Mouse (Mus musculus) left cerebral cortex, adult 8-10 months (tissue): ENCODE results near the gene Gucy2c. TPM values are rescaled to one million over a fixed set of nuclear protein-coding genes. Genes with fewer than 3 reads are reported as not detected.

Experiments
- DNase-seq, 2 experiments: peaks; one replicate each; pipeline ENCODE4 v3.0.0; 2022; ENCODE audit warnings: low spot score in 2 of 2
- total RNA-seq, 4 experiments: library from RNA; stranded (reverse); gene quantifications; 2 replicates each; pipeline ENCODE4 v1.2.4; 2022

Gene Gucy2c
- under 1 TPM; 0.21 to 0.52 (median 0.37) TPM for total RNA-seq

DNA sequence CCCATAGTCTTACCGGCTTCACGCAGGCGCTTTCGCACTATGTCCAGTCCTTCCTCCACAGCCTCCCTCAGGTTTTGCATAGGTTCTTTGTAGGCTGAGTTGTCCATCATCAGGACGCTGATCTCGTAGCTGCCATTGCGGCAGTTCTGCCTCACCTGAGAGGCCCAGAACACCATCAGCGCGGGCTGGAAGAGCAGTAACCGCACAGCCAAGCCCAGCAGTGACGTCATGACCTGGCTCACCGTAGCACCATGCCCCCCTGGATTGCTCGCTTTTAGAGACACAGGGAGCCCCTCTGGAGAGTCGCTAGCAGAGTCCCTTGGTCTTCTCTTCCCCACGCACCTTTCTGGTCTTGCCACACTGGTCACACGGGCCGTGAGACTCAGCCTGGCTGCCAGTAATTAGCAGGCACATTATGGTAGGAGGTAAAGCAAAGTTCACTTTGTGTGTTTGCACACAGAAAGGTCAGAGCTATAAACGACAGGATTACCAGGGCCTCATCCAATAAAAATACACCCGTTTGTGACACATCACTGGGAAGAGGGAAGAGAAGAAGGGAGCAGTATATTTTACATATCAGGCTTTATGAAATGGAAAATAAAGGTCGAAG is at the start of gene Gucy2c:
Gucy2c (minus strand) TSS at position 389 of the 610 bp plus-strand sequence.
- DNase-seq, result no peak

DNA sequence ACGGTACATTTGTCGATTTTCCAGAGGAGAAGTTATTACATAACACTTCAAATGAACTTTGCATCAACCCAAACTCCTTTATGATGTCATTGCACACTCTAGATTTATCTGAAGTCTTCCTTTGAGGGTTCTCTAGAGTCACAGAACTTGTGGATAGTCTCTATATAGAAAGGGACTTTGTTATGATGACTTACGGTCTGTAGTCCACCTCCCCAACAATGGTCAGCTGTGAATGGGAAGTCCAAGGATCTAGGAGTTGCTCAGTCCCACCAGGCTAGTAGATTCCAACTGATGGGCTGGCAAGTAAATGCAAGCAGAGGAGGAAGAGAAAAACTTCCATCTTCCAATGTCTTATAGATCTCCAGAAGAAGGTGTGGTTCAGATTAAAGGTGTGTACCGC is 47.1 kb upstream of the Gucy2c start:
- DNase-seq, result no peak

DNA sequence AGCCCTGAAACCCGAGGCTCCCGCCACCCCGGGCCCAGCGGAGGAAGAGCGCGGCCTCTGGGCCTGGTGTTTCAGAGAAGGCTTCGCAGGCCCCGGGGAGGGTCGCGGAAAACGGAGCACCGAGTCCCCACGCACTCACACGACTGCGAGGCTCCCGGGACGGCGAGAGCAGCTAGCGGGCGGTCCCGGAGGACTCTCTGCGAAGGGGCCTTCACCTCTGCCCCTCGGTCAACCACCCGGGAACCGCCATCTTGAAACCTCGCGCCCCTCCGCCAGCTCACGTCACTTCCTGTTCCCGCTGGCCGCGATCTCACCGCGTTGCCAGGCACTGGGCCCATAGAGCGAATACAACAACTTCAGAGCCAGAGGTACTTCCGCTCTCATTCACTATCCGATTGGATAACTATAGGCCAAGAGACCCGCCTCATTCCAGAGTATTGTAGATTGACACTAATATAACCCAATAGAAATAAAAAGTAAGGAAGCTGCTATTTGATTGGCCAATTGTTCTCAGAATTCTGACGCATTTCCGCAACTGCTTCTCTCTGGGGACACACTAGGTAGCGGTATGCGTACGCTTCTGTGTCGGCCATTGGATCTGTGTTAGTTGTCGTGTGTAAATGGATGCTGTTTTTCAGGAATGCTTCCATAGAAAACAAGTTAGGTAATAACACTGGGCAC is 46.5 kb upstream of the Gucy2c start, which contains the start of gene Wbp11:
Wbp11 (minus strand) TSS at position 353 of the 681 bp plus-strand sequence.
- DNase-seq, result peak; percentile 87 to 97

DNA sequence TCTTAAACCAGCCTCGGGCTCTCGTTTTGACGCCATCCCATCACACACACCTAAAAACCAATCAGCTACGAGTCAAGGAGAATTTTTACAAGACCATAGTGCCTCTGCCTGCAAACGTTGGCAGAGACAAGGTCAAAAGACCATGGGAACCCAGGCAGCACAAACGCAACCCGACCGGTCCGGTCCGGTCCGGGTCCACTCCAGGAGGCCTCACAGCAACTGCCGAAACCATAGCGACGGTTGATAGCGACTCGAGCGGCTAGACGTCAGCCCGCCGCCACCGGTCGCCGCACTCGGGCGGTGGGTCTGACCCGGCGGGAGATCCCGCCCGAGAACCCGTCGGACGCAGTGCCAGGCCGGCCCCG is 45.9 kb upstream of the Gucy2c start, which contains the start of gene BC049715:
BC049715 (plus strand) TSS at position 111 of the 365 bp plus-strand sequence.
- no peak for DNase-seq

DNA sequence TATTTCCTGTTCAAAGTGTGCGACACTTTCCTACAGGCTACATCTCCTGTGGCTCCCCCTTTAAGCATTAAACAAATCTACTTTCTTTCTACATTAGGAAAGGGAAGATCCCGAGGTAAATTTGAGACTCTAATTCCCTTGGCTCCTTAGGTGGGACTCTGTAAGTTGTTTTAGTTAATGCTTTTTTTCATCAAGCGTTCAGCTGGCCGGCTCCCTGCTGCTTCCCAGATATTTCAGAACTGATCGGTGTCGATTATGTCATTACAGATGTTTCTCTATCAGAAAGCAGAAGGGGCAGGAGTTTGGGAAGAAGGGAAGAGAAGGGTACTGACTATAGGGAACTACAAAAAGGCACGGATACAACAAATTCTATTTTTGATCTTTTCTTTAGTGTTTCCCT is 45.6 kb upstream of the Gucy2c start:
- no peak for DNase-seq

DNA sequence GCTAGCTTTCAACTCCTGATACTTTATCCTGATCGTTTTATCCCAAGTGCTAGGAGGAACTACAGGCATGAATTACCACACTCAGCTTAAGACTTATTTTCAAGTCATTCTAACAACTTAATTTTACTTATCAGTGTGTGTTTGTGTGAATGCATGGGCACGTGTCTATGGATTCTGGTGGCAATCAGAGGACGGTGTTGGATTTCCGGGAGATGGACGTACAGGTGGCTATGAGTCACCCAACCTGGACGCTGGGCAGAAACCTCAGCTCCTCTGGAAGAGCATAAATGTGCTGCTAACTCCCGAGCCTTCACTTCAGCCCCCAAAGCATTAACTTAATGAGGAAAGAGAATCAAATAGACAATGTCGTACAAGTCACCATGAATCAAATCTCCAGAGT is 43.4 kb upstream of the Gucy2c start:
- no peak for DNase-seq

DNA sequence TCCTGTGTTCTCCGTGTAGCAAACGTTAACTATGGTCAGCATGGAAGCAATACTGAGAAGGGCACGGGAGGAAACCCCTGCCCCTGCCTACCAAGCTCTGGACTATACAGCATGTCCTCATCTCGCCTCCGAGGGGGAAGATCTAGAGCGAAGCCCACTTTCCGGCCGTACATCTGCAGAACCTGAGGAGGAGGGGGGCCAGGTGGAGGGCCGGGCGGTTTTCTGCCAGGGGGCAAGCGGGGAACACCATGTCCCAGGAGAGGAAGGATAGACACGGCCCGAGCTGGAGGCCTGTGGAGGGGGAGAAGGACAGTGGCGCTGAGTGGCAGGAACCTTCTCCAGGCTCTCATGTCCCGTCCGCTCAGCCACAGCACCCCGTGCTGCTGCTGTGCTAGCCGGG is 39.5 kb upstream of the Gucy2c start:
- no peak for DNase-seq

DNA sequence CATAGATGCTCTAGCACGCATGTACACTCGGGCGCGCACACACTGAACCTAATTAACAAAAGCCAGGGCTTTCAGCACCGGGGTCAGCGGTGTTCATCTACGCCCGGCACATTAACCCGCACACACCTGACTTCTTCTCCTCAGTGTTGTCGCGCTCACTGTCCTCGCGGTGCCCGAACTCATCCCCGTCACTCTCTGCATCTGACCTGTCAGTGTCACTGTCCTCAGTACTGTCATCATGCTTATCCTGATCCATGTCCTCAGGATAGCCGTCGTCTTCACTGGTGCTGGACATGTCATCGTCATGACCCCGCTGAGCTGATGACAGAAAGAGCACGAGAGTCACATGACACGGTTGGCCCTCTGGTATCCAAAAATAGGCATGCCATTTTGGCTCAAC is 38.8 kb upstream of the Gucy2c start:
- DNase-seq, result no peak

DNA sequence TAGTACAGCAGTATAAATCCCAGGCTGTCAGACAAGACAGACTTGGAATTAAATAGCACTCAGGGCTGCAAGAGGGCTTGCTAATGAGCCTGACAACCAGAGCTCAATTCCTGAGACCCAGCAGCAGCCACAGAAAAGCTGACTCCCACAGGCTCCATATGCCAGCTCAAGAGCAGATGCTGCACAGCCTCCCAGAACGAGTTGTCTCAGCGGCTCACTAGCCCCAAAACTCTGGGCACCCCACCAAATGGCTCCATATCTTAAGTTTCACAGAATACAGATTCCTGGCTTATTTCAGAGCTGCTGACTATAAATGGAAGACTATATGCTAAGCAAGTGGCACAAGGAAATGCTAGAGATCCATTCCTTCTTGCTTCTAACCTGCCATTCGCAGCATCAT is 36.0 kb upstream of the Gucy2c start:
- DNase-seq, result peak; percentile 41 to 92

DNA sequence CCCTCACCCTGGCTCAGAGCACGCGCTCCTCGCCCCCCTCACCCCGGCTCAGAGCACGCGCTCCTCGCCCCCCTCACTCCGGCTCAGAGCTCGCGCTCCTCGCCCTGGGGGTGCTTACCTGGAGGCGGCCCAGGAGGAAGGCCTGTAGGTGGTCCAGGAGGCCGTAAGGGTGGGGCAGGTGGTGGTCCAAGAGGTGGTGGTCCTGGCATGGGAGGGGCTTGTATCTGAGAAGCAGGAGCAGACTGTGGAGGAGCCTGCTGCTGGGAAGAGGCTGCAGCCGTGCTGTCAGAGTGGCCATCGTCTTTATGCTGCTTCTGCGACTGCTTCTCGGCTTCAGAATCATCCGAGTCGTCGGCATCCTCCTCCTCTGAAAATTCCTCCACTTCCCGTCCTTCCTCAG is 35.3 kb upstream of the Gucy2c start:
- no peak for DNase-seq

DNA sequence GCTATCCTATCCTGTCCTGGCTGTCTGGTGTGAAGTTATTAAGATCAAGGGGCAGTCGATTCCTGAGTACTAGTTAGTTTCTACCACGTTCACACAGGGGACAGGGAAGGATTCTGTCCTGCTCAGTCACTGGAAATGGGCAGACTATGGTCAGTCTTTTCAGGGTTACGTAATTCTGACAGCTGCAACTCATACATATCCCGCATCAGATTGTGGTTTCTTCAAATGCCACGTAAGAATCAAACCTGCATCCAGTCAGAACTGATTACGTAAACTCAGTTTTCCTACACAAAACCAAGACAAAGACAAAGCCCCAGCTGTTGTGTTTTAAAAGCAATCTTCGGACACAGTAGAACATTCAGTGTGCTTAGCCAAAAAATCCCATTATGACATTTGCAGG is 33.8 kb upstream of the Gucy2c start:
- DNase-seq, result peak in 1 of 2 experiments; percentile 3

DNA sequence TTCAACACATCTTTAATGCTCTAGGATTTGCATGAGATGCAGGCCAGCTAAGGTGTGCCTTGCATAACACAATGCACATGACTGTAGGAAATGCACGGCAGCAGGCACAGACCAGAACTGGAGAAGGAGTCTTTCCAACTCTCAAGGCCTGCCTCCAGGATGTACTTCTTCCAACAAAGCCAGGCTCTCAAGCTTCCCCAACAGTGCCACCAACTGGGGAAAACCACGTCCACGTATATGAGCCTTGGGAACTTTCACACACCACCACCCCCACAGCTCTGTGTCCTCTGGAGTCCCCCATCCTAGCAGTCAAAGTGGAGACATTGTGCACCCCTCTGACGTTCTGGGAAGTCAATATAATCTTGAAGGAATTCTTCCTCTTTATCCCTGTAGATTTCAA is 31.6 kb upstream of the Gucy2c start:
- no peak for DNase-seq

DNA sequence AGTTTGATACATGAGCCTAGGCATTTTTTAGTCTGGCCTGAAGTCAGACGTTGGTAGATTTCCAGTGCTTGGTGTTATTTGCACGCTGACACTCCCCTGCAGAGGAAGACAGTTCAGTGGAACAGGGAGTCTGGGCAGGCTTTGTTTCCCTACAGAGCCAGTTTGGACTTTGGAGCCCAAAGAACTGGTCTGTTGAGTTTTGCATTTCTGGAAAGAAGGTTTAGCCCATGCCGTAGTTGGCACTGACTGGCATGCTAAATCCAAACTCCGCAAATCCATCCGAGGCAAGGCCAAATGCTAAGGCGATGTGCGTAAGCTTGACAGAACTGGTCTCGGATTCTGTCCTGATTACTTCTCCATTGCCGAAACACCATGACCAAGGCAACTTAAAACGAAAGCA is 29.6 kb upstream of the Gucy2c start:
- no peak for DNase-seq

DNA sequence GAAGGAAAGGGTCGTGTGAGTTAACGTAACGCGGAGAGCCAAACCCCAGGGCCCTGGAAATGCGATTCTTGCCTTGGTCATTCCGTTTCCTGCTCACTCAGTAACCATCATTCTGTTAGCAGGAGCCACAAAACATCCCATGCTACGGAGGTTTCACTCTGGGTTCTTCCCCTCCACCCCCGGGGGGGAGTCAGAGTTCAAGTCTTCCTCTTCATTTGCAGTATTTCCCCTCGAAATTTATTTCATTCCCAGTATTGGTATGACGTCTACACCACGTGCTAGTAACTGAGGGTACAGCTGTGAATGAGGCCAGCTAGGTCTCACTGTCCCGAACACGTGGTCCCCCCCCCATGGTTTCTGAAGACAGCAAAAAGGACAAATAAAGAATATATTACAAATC is 28.1 kb upstream of the Gucy2c start:
- DNase-seq, result no peak

DNA sequence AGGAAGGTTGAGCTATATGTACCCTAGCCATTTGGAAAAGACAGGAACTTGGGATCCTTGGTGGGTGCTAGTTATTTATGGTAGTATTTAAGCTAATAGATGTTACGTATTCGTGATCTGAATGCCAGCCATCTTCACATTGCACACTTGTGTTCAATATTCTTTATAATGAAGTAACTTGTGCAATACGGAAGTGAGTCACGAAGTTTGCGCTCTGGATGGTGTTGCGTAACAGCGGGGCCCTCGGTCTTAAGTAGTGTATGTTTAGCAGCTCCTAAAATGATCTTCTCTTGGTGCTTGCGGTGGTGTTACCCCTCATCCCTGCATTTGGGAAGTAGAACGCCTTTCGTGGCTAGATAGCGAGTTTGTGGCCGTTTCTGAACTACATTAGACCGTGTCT is 27.5 kb upstream of the Gucy2c start:
- DNase-seq, result no peak

DNA sequence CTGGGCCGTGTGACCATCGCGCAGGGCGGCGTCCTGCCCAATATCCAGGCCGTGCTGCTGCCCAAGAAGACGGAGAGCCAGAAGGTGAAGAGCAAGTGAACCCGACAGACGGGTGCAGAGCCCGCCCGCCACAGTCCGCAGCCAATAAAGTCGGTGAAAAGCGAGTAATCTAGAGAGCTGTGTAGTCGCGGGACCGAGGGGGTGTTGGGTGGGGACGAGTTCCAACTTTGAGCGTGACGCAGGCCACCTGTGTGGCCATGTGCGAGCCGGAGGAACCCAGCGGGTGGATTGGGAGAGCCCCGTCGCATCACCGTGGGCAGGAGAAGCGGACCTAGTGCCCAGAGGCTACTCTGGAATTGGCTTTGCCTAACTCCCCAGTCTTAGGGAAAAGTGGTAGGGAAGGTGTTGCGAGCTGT is 27.1 kb upstream of the Gucy2c start:
- DNase-seq, result no peak

DNA sequence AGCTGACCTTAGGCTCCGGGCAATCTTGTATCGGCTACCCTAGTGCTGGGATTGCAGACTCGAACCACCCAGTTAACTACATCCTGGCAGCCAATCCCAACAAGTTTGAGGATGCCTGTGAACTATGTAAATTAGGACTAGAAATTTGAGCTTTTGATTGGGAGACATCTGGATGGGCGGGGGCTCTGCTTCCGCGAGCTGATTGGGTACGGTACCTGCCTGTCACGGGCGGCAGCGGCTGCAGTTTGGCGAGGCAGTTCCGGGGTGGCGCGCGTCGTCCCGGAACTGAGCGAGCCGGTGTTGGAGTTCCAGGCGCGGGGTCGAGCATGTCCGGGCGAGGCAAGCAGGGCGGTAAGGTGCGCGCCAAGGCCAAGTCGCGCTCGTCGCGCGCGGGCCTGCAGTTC is 26.5 kb upstream of the Gucy2c start, which contains the start of gene H2afj:
H2afj (plus strand) TSS at position 231 of the 404 bp plus-strand sequence.
- DNase-seq, result peak; percentile 95 to 97

DNA sequence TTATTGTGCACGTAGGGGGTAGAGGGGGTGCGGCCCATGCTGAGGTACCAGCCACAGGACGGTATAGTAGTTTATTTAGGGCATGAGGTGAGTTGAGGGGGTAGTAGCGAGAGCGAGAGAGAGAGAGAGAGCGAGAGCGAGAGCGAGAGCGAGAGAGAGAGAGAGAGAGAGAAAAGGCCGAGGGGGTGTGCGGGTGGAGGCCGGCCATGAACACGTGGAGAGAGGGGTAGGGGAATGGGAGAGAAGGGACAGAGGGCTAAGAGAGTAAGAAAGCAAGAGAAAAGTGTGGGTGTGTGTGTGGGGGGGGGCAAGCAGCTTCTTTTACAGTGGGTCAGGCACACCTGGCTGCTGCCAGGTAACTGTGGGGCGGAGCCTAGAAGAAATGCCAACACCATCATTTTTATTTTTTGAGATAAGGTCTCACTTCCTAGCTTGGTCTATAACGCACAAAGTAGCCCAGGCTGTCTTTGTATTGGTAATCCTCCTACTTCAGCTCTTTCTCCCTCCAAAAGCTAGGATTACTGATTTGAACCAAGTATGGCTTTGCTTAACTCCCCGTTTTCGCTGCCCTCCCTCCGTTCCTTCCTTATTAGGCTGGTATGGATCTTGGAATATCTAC is 25.9 kb upstream of the Gucy2c start:
- DNase-seq, result no peak

DNA sequence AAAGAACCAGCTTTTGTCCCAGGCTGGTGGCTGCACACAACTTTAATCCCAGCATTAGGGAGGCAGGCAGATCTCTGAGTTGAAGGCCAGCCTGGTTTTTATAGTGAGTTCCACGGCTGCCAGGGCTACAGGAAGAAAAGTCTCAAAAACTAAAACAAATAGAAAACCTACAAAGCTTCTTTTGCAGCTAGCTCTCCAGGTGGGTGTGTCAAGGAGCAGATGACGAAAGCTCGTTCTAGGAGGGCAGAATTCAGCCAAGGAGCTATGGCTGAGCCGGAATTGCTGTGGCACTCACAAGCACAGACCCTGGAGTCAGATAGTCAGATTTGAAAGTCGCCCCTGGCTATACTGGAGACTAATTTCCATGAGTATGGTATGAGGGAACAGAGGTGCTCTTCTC is 25.3 kb upstream of the Gucy2c start:
- no peak for DNase-seq

DNA sequence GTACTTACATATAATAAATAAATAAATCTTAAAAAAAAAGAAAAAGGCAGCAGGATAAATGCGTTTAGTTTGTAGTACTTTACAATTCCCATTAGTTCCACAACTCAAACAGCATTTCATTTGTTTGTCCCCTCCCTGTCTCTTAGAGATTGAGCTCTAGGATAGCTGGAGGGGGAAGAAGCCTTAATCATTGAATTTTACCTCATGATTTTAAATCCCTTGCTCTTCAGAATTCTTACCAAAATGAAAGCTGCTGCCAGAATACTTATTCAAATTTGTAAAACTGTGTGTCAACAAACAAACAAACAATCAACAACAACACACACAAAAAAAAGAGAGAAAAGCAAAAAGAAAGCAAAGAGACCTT is 23.8 kb upstream of the Gucy2c start:
- no peak for DNase-seq

DNA sequence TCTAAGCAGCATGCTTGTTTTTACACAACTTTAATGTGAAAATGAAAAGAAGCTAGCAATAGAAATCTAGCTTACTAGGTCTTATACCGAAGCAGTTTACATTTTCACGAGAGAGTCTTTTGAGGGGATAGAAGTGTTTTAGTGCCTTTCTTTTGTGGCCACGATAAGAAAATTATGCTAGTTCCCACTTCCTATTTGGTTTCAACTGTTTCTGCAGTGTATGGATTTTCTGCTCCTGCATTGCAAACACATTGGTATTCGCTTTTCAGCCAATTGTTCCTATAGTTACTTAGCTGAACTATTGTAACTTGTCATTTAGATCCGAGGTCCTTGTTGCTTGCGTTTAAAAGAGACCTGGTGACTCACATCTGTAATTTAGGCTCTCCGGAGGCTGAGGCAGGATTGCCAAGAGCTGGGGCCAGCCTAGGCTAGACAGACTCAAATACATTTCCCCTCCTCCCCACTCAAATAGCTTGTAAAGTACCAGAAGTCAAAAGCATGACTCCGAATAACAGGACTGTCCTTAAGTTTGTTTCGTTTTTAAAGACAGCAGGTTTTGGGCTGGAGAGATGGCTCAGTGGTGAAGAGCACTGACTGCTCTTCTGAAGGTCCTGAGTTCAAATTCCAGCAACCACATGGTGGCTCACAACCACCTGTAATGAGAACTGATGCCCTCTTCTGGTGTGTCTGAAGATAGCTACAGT is 23.3 kb upstream of the Gucy2c start:
- DNase-seq, result no peak
